Mouse (Mus musculus) kidney, adult 11 months (tissue): ENCODE measurements around the gene Bnip2.
"Not testable (repeated sequence)": the region's sequence is repeated elsewhere in the genome, so short reads cannot be mapped to it uniquely, and the experiment has no call there.

Experiments
- DNase-seq: peaks from one replicate; pipeline ENCODE4 v3.0.0; 2022

The Bnip2 gene

DNA sequence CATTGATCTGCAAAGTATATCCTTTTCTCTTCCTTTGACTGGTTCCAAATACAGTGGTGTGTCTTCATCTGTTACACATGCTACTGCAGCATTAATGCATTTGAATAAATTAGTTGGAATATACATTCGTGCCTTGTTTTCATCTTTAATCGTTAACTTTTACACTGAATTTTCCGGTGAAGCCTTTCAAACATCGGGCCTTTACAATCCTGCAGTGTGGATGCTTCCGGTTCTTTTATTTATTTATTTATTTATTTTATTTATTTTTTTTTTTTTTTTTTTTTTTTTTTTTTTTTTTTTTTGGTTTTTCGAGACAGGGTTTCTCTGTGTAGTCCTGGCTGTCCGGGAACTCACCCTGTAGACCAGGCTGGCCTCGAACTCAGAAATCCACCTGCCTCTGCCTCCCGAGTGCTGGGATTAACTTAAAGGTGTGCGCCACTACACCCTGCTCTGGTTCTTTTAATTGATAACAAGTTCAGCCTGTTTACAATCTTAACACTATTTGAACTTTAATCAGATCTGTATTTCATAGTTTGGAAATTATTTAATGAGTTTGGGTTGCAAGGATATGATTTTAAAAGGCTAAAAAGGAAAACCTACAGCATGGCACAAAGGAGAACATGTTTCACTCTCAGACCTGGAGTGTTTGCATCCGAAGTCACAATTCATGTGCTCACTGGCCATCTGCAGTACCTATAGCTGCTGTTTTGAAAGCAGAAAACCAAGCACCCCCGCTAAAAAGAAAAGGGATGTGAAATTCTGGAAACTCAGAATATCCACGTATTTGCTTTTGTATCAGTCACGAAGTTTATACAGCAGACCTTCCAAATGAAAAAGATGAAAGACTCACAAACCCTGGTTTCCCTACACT lies 22.5 kb downstream of the Bnip2 start:
- DNase-seq, result no peak

- peak; percentile 84 for DNase-seq
These were observed 23.2 kb downstream of the Bnip2 start, which contains the start of gene Gtf2a2 for GRCm38 (mm10) chr9:70012408-70012901. Gene Gtf2a2, plus strand, starts transcription at chr9:70012550.

DNA sequence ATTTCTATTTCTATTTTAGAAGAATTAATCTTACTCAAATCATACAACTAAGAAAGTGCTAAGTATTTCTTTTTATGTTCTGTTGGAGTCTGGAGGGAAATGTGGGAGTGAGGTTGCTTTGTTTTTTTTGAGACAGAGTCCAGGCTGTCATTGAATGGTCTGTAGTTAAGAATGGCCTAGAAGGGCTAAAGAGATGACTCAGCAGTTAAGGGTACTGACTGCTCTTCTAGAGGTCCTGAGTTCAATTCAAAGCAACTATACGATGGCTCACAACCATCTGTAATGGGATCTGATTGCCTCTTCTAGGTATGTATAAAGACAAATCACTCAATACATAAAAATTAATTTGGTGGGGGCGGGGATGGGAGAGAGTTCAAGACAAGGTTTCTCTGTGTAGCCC lies 26.4 kb downstream of the Bnip2 start:
- no peak for DNase-seq

DNA sequence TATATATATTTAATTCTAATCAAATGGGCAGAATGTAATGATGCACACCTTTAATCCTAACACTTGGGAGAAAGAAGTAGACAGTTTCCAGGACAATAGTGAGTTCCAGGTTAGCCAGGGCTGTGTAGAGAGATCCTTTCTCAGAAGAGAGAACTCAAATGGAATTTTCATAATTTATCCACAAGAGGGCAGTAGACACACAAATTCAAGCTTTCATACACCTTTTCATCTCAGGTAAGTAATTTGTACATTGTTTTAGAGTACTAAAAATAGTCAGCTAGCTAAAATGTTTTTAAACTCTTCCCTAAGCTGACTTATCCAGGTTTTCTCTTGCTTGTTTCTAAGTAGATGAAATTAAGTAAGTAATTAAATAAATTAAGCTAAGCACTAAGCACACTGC lies 29.6 kb downstream of the Bnip2 start:
- DNase-seq, result no peak

DNA sequence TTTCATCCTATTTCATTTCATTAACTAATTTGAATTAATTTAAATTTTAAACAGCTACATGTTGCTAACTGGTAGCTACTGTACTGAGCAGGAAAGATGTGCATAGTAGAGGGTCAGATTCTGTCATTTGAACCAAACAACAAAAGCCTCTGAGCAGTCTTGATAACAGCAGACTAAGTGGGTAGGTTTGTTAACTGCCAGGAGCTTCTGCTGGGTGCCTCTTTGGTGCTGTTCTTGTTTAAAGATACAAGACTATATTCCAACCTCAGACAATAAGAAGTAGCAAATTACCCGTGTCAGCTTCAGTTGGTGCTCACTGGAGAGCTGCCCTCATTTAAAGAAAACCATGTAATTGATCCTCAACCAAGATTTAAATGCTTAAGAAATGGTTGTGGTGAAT lies 32.3 kb downstream of the Bnip2 start:
- DNase-seq, result no peak

DNA sequence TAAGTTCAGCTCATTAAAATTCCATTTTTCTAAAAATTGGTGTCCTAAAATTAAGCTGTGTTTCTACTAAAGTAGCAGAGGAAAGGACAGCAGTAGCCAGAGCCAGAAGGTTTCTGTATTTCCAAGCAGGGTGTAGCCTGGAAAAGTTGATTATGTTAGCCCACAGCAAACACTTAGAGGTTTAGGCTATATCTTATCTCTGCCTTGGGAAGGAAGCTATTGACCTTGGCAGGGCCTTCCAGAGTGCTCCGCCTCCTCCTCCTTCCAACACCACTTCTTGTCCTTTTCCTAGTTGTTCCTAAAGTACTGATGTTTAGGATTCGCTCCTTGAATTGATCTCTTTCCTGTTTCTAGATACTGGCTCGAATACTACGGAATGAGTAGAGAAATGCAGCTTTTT lies 32.8 kb downstream of the Bnip2 start:
- no peak for DNase-seq

GRCm38 (mm10) chr9:70023615-70024014 lies 34.3 kb downstream of the Bnip2 start:
- DNase-seq, result not testable (repeated sequence)

- DNase-seq, result no peak
These were observed 35.4 kb downstream of the Bnip2 start for GRCm38 (mm10) chr9:70024648-70025047.

GRCm38 (mm10) chr9:70025365-70026012 lies 36.2 kb downstream of the Bnip2 start:
- no peak for DNase-seq

DNA sequence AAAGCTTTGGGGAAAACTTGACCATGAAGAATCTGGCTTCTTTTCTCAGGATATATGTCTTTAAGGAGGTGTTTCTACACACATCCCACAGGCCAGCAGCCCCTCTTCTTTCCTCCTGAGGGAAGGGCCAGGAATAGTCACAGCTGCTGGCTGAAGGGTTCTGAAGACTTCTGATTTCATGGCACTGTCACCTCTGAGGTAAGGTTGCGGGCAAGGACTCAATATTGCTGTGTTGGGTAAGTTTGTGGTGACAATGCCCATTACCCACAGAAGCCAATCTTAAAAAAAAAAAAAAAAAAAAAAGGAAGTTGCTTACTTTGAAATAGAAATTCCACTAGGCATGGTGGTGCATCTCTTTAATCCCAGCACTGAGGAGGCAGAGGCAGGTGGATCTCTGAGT lies 42.9 kb downstream of the Bnip2 start:
- DNase-seq, result no peak

DNA sequence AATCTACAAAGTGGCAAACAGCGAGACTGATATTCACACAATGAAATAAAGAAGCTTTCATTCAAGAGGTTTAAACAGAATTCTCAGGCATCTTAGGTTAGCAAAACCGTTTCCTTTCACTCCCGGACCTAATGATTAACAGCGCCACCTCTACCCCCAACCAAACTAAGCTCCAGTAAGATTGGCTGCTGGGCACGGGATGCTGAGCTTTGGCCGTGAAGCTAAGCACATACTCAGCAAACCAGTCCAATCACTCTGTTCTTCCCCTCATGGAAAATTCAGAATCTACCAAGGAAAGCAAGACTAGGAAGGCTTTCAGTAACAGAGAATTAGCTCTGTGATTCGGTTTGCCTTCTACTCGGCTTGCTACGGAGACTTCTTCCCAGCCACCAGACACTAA lies 43.8 kb downstream of the Bnip2 start:
- peak; percentile 27 for DNase-seq

DNA sequence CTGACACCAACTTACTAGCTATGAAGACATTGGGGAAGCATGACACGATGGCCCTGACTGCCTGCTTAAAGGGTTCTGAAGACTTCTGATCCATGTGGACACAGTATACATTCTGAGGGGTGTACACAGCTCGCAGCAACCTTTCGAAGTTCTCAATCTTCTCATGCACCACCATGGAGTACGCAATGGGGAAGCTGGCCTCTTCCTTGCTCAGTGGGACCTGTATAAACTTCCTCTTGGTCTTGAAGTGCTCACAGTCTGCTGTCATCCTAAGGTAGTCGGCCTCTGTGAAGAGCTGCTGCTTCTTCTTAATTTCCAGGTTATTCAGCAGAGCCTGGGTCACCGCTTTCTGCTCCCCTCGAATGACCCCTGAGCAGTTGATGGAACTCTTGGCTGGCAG lies 45.4 kb downstream of the Bnip2 start:
- no peak for DNase-seq

DNA sequence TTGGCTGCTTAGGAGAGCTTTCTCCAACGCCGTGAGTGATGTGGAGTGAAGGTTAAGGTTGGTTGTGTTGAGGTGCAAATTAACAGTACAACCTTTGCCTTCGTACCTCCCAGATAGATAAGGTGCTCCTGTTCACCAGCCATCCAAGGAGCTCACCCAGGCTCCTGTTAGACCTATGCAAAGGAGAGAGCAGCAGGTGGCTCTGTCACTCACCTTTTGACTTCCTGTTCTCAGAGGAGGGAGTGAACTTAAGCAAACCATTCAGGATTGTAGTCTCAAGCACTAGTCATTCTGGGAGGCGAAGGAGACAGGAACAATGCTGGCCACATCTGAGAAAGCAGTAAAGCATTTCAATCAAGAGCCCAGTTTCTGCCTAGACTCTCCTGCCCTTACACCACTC lies 47.4 kb downstream of the Bnip2 start:
- no peak for DNase-seq

- no peak for DNase-seq
These were observed 48.7 kb downstream of the Bnip2 start, which contains the start of gene Gcnt3 for GRCm38 (mm10) chr9:70037988-70038387. Gene Gcnt3, minus strand, starts transcription at chr9:70038088.

DNA sequence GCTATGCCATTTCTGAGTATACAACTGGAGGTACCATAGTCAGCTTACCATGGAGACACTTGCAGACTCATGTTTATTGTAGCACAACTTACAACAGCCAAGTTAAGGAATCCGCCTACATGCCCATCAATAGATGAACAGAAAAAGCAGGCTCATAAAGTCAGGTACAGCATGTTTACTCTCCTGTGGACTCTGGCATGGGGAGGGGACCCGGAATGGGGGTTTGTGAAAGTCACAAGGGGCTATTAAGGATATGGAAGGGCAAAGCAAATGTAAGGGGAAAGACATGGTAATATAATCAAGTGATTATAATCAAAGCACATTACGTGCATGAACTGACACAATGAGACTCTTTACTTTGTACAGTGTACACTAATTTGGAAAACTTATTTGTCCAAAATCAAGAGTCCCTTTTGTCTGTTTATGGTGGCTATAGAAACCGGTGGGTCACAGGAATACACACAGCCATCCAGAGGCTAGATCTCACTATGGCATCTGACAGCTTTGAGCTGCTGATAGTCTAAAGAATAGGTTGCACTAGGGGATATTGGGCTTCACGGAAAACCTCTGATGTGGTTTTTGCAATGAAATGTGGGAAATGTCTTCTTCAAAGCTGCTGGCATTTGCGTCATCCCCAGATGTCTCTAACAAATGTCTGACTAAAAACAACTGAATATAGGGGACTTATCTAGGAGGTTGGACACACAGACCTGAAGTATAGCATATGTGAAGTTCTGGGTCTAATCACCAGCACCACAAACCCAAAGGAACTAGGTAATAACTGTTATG lies 50.5 kb downstream of the Bnip2 start:
- DNase-seq, result no peak

DNA sequence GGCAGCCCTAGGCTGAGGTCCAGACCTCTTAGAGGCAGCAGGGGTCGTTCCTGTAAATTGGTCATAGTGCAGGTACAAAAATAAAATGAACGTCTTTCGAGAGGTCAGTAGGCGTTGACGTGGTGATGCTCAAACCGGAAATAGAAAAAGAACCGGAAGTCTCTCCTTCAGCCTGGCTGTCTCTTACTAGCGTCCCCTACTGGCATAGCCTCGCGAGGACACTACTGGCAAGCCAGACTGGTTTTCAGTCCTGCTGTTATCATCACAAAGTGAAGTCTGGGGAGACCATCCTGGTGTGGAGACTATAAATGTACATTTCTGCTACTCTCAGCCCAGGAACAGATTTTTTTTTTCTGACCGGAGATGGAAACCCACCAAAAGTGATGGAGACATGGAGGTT lies 51.3 kb downstream of the Bnip2 start:
- no peak for DNase-seq

- DNase-seq, result no peak
These were observed 52.9 kb downstream of the Bnip2 start for GRCm38 (mm10) chr9:70042137-70042536.

GRCm38 (mm10) chr9:70042935-70043334 lies 53.7 kb downstream of the Bnip2 start:
- DNase-seq, result no peak

DNA sequence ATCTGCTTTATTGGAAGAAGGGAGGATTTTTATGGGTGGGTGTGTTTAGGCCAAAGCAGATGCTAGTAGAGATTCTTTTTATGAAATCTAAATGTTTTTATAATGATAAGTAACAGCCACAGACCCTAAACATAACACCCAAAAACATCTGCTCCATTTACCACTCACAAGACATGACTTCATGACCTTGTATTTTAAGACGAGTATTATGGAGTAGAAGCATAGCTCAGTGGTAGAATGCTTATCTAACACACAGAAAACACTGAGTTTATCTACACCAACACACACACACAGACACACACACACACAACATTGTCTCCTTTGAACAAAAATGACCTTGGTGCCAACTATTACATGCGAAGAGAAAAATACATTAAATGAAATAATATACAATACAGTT lies 55.6 kb downstream of the Bnip2 start:
- DNase-seq, result no peak

- no peak for DNase-seq
These were observed 57.0 kb downstream of the Bnip2 start for GRCm38 (mm10) chr9:70046255-70046654.

GRCm38 (mm10) chr9:70047839-70048238 lies 58.6 kb downstream of the Bnip2 start:
- no peak for DNase-seq

DNA sequence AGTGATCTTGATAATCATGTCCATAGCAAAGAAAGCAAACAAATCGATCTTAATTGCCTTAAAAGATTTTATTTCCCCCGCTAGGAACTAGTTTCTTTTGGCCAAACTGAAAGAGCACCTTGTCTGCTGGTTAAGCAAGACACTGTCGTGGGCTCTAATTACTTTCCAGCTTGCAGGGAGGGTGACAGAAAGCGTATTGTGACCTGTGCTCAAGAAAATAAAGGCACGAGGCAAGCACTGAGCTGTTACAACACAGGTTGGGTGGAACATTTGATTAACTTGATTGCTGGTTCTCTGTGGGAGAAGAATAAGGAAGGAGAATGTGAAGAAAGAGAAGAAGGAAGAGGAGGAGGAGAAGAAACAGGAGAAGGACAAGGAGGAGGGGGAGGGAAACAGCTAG lies 59.0 kb downstream of the Bnip2 start:
- no peak for DNase-seq

DNA sequence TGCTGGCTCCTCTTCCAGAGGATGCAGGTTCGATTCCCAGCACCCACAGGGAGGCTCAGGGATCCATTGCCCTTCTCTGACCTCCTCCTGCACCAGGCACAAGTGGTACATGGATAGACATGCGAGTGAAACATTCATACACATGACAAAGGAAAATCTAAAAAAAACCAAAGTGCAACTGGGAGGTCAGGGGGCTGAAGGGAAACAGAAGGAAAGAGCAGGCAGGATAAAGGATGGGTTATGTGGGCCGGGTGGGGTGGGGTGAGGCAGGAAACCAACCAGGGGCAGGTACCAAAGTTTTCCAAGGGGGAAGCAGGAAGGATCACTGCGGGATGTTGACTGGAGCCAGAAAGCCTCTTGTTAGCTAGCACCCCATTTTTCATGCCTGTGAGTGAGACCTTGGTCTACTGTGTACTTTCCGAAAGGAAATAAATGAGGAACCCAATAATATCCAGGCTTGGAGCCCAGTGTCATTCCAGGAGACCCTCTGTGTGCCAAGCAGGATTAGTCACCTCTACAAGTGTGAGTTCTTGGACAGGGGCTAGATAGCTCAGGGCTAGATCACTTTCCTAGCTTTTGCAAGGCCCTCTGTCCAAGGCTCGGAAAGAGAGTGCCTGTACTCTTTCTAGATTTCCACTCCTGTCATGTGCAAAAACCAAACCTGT lies 59.6 kb downstream of the Bnip2 start:
- peak; percentile 17 for DNase-seq
